Mouse (Mus musculus) ES-E14 (cell line): Measurements from ENCODE around the gene Zbtb20.

Experiments used
- MAFK ChIP-seq: IDR thresholded peaks from 2 replicates; pipeline ENCODE4 v1.6.1; 2014; ENCODE audit warnings: mild to moderate bottlenecking, low read depth, low read length, inconsistent platforms; ENCODE audit not compliant: insufficient read depth
- ZNF384 ChIP-seq: IDR thresholded peaks from 2 replicates; pipeline ENCODE4 v1.6.1; 2012; ENCODE audit warnings: low read depth, low read length, inconsistent platforms

DNA sequence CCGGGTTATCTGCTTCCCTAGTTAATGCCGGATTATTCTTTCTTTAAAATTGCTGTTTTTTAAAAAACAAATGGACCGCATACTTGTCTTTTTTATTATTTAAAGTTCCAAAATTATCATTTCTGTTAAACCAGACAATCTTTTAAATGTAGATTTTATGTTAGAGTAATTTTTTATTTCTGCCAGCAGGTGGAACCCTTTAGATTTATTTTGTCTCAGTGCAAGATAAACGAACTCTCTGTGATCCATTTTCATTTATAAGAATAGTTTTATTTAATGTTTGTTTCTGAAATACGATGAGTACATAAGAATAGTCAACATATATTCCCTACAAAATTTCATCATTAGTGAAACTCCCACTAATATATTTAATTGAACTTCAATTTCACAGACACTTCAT lies 39.7 kb upstream of the Zbtb20 start:
- TF ChIP-seq ZNF384 (no peak), MAFK (no peak)
